Mouse (Mus musculus) spleen, adult 2 months (tissue): ENCODE measurements around the gene Pcx. TPM values are rescaled to one million over a fixed set of nuclear protein-coding genes. Genes with fewer than 3 reads are reported as not detected.

Experiments used
- DNase-seq, 2 experiments: peaks; one replicate each; pipeline versions ENCODE4 v3.0.0 to v3.0.0-alpha.2; 2012 to 2021; ENCODE audit warnings: low spot score in 2 of 2, low read depth in 1 of 2
- H3K27ac ChIP-seq: fragments of 200-500 bp; 2 replicates; pipeline ENCODE4 v1.5.1; 2012; ENCODE audit warnings: low read length, inconsistent platforms; ENCODE audit not compliant: insufficient read depth
- H3K27me3 ChIP-seq: fragments of 200-500 bp; 2 replicates; pipeline ENCODE4 v1.6.1; 2012; ENCODE audit warnings: mild to moderate bottlenecking, moderate library complexity, low read length, inconsistent platforms; ENCODE audit not compliant: control insufficient read depth, insufficient read depth
- H3K36me3 ChIP-seq: fragments of 200-500 bp; 2 replicates; pipeline ENCODE4 v1.6.1; 2012; ENCODE audit warnings: mild to moderate bottlenecking, low read length, inconsistent platforms; ENCODE audit not compliant: control insufficient read depth, insufficient read depth
- H3K4me1 ChIP-seq: fragments of 200-500 bp; 2 replicates; pipeline ENCODE4 v1.6.1; 2011; ENCODE audit warnings: inconsistent platforms; ENCODE audit not compliant: control insufficient read depth, insufficient read depth, insufficient read length
- H3K4me3 ChIP-seq: fragments of 200-500 bp; 2 replicates; pipeline ENCODE4 v1.5.1; 2011; ENCODE audit warnings: mild to moderate bottlenecking, inconsistent platforms; ENCODE audit not compliant: insufficient read depth, insufficient read length; ENCODE audit errors: extremely low read depth
- CTCF ChIP-seq: fragments of 200-500 bp; IDR thresholded peaks from 2 replicates; pipeline ENCODE4 v1.5.1; 2011; ENCODE audit warnings: mild to moderate bottlenecking, inconsistent platforms; ENCODE audit not compliant: insufficient read depth, insufficient read length, insufficient replicate concordance; ENCODE audit errors: extremely low read depth
- POLR2A ChIP-seq: fragments of 200-500 bp; IDR thresholded peaks from 2 replicates; pipeline ENCODE4 v1.6.1; 2011; ENCODE audit warnings: low read depth, low read length, inconsistent platforms
- WGBS: fragments of 180-500 bp; shearing (Covaris S2); methylation state at CpG from one replicate; pipeline ENCODE4 v1.1.7; 2018; 5-methylcytosine and 5-hydroxymethylcytosine counted together
- polyA plus RNA-seq: library from polyadenylated mRNA; depleted of rRNA; stranded (reverse); fragments of >200 nt; gene quantifications from 2 replicates; pipeline ENCODE4 v1.2.3, GENCODE M21; 2012

The Pcx gene
- polyA plus RNA-seq, 1 experiment, result 8.6 TPM

DNA sequence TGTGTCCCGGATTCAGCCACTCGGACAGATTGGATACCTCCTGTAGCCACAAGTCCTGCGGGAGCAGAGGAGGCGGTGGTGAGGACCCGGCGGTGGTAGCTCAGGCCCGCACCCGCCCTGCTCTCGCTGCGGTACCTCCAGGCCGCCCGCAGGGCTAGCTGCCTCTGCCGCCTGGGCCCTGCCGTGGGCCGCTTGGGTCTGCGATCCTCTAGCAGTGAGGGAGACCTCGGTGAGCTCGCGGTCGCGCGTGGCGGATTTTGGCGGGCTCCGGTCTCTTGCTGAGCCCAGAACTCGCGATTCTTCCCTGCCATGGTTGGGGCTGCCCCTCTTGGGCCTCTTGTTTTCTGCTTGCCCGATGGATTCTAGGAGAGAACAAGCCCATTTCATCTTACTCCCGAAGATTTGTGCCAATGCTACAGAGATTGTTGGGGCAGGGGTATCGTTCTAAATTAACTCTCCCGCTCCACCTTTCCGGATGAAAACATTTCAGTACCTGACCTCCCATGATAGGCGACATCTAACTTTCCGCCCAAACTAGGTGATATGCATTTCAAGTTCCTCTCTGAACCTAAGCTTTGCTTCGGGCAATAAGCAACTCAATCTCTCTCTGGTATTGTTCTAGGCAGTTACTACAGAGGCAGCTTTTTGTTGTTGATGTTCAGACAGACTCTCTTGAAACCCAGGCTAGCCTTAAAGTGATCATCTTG, 115.7 kb downstream of the Pcx start:
- Histone ChIP-seq H3K4me3 (peak overlapping the region; percentile 95), H3K36me3 (peaks cover 8% of the 10 kb centered on the region; the same call in 1 of the 2 replicates), H3K4me1 (peaks cover 9% of the 10 kb centered on the region; the same call in 1 of the 2 replicates), H3K27ac (peak overlapping the region; percentile 44), H3K27me3 (no peaks in the 10 kb centered on the region)
- peak in 1 of 2 experiments; percentile 20 for DNase-seq
- TF ChIP-seq POLR2A (no peak), CTCF (no peak)
- 1% methylated on average over 35 of the region's 35 CpGs for WGBS

DNA sequence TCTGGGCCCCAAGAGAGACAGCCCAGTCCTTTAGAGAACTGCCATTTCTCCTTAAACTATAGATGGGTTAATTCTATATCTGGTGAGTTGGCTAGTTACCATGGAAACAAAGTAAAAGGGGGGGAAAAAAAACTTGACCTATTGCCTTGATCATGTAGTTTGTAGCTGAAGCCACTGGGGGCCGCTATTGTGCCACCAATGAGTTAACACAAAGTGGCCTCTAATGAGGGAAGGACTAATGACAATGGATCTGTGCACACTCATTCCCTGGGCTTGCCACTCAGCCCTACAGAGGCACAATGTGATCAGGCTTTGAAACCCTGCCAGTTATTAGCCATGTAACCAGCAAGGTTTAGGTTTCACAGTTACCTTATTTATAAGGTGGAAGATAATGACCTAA, 118.5 kb downstream of the Pcx start:
- H3K4me3 ChIP-seq, result no peak overlapping the region
- peaks cover 9% of the 10 kb centered on the region; the same call in 1 of the 2 replicates for H3K4me1 ChIP-seq
- peak; percentile 47; the same call in 1 of the 2 replicates for TF ChIP-seq CTCF
- TF ChIP-seq POLR2A, result no peak
- H3K27me3 ChIP-seq, result no peaks in the 10 kb centered on the region
- 0 out of 2 replicates have a peak, but pooled peaks cover 1% of the 10 kb centered on the region for H3K36me3 ChIP-seq
- WGBS, result 3% methylated on average over 1 of the region's 1 CpGs
- DNase-seq, result peak; percentile 48 to 51
- H3K27ac ChIP-seq, result no peak overlapping the region

DNA sequence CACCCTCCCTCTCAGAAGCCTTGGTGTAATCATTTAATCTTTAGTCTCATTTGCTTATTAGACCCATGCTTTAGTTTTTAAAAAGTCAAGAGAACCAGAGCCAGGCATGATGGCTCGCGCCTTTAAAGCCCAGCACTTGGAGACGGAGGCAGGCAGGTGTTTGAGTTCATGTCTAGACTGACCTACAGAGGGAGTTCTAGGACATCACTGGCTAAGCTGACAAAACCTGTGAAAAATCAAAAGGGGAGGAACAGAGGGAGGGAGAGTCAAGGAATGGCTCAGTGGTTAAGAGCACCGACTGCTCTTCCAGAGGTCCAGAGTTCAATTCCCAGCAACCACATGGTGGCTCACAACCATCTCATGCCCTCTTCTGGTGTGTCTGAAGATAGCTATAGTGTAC, 125.7 kb downstream of the Pcx start:
- no peak for DNase-seq
- H3K27ac ChIP-seq, result no peak overlapping the region
- H3K27me3 ChIP-seq, result no peaks in the 10 kb centered on the region
- 64% methylated on average over 4 of the region's 4 CpGs for WGBS
- H3K4me3 ChIP-seq, result no peak overlapping the region
- no peaks in the 10 kb centered on the region for H3K4me1 ChIP-seq
- TF ChIP-seq CTCF (no peak), POLR2A (no peak)
- H3K36me3 ChIP-seq, result no peaks in the 10 kb centered on the region

DNA sequence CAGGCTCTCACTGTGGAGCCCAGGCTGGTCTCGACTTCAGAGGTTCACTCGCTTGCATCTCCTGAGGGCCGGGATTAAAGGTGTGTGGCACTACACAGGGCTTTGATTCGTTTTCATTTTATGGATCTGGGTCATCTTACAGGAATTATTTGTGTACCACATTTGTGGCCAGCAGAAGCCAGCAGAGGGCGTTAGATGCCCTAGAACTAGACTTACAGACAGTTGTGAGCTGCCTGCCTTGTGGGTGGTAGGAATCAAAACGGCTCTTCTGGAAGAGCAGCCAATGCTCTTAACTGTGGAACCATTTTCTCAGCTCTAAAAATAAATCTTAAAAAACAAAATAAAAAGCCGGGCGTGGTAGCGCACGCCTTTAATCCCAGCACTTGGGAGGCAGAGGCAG, 134.0 kb downstream of the Pcx start:
- no peak overlapping the region for H3K27ac ChIP-seq
- H3K27me3 ChIP-seq, result no peaks in the 10 kb centered on the region
- no peak overlapping the region for H3K4me3 ChIP-seq
- no peaks in the 10 kb centered on the region for H3K4me1 ChIP-seq
- TF ChIP-seq CTCF, result no peak
- TF ChIP-seq POLR2A, result no peak
- no peaks in the 10 kb centered on the region for H3K36me3 ChIP-seq
- WGBS, result 49% methylated on average over 10 of the region's 10 CpGs
- DNase-seq, result no peak

DNA sequence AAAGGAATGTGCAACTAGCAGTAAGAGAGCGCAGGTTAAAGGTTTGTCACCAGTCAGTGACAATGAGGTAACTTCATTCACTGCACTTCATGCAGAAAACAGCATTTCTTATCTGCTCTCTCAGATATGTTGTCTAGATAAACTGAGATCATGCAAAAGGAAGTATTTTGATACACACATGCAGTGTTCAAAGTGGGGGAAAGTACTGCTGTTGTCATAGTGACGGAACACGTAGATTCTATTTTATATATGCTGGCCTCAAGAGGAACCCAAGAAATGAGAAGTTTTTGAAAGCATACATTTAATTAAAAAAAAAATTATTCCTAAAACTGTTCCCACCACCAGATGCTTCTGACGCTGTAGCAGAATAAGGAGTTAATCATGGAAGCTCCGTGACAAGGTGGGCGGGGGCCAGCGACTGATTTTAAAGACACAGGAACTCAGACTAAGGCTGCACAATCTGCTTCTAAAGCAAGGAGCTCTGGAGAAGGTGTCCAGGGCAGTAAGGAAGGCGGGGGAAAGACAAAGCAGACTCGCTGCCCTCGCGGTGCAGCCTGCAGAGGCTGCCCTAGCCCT, 136.7 kb downstream of the Pcx start:
- no peaks in the 10 kb centered on the region for H3K27me3 ChIP-seq
- no peak for DNase-seq
- H3K4me1 ChIP-seq, result no peaks in the 10 kb centered on the region
- no peak overlapping the region for H3K4me3 ChIP-seq
- no peak overlapping the region for H3K27ac ChIP-seq
- WGBS, result 83% methylated on average over 11 of the region's 11 CpGs
- no peaks in the 10 kb centered on the region for H3K36me3 ChIP-seq
- TF ChIP-seq CTCF, result no peak
- TF ChIP-seq POLR2A, result no peak

DNA sequence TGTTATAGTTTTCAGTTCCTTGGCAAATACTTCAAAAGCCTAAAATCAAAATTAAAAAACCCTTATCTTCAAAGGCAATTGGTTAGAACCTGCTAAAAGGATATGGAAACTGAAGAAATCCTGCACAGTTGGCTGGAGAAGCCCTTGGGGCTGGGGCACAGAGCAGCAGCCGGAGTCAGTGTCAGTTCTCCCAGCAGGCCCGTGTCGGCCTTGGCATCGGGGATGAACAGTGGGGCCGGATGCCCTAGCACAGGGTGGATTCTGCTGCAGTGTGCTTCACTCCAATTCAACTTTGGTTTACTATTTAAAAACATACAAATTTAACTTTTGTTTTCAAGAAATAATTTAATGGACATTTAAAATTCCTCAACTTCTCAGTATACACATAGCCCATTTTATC, 147.9 kb downstream of the Pcx start:
- no peak overlapping the region for H3K4me3 ChIP-seq
- H3K4me1 ChIP-seq, result no peaks in the 10 kb centered on the region
- no peak overlapping the region for H3K27ac ChIP-seq
- no peaks in the 10 kb centered on the region for H3K36me3 ChIP-seq
- no peaks in the 10 kb centered on the region for H3K27me3 ChIP-seq
- no peak for DNase-seq
- TF ChIP-seq POLR2A (no peak), CTCF (no peak)
- 88% methylated on average over 5 of the region's 5 CpGs for WGBS

DNA sequence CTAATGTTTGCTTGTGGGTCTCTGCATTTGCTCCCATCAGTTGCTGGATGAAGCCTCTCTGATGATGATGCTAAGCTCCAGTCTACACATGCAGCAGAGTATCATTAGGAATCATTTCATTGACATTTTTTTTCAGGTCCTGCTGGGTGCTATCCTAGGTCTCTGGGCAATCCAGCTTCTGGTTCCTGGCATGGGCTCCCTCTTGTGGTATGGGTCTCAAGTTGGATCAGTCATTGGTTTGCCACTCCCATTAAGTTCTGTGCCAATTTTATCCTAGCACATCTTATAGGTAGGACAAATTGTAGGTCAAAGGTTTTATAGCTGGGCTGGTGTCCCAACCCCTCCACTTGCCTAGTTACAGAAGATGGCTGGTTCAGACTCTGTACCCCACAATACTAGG, 156.5 kb downstream of the Pcx start:
- H3K36me3 ChIP-seq, result no peaks in the 10 kb centered on the region
- TF ChIP-seq CTCF (no peak), POLR2A (no peak)
- H3K4me3 ChIP-seq, result no peak overlapping the region
- no peak for DNase-seq
- H3K4me1 ChIP-seq, result no peaks in the 10 kb centered on the region
- H3K27ac ChIP-seq, result no peak overlapping the region
- H3K27me3 ChIP-seq, result no peaks in the 10 kb centered on the region
